Mouse (Mus musculus) naive thymus-derived CD4-positive, alpha-beta T cell, adult 2 months (primary cell): ENCODE results near the gene Cog5.

ENCODE experiments used
- DNase-seq: peaks from one replicate; pipeline ENCODE4 v3.0.0-alpha.2; 2011; ENCODE audit warnings: low read depth

Gene Cog5

DNA sequence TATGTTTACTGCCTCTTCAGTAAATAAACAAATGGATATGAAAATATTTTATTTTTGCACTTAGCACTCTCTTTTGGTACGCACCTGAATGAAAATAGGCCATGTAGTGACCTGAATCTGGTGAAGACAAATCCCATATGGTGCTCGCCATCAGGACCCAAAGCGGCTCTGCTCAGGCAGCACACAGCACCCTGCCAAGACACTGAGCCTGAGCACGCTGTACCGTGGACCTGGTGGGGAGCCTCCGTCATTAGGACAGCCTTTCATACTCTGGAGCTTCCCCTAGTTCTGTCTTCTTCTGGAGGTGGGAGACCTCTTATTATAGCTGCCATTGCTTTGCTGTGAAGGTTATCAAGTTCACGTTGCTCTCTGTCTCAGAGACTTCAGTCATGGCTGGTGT is 238.1 kb downstream of the Cog5 start:
- DNase-seq = no peak

DNA sequence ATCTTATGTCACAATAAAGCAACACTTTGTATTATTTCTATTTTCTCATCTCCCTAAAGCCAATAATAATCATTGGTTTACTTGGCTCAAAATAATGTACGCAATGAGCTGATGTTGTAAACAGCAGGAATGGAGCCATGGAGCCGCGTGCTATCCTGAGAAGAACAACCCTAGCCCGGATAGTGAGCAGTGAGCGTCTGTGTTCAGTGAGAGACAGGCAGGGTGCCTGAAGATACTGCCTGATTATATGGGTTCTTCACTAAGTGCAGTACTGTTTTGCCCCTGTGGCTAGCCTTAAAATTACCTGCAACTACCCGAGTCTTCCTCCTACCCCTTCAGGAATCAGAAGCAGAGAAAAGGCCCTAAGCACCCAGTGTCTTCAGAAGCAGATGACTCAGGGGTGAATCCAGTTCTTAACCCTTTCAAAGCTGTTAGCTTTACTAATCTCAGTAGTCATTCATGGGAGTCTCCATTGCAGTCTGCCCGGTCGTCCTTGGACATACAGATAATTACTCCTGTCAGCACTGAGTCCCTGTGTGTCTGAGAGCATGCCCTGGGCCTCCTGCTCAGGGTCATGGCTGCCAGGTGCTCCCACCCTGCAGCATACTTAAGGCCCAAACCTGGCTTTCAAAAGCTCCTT is 240.5 kb downstream of the Cog5 start:
- no peak for DNase-seq

DNA sequence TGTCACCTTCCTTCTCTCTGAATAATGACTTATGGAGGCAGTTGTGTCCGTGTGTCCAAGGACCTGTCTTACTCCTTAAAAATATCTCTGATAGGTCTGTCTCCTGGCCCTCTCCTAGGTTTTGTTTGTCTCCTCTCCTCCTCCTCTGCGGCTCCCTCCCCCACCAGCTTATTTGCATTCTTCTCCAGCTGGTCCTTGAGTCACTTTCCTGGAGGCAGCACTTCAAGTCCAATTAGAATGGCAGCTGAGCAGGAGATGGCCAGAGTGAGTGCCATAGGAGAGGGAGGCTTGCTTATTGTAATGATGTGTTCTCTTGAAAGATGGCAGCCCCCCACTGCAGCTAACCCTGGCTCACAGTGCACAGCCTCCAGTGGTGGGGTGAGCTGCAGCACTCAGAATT is 241.2 kb downstream of the Cog5 start:
- DNase-seq = no peak

DNA sequence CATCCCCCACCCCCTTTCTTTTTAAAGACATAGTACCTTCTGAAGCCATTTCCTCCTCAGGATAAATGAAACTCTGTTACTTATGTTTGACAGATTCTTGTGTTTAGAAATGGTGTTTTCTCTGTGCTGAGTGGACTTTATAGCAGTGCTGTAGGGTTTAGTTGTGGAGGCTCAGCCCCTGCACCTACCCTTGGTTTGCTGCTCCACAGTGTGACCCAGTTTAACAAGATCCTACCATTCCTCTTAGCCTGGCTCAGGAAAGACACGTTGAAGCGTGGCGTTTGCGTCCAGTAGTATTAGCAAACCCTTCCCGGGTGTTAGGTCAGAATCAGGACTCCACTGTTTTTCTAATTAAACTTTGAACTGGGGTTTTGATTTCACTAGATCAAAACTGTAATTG is 241.6 kb downstream of the Cog5 start:
- DNase-seq = no peak

DNA sequence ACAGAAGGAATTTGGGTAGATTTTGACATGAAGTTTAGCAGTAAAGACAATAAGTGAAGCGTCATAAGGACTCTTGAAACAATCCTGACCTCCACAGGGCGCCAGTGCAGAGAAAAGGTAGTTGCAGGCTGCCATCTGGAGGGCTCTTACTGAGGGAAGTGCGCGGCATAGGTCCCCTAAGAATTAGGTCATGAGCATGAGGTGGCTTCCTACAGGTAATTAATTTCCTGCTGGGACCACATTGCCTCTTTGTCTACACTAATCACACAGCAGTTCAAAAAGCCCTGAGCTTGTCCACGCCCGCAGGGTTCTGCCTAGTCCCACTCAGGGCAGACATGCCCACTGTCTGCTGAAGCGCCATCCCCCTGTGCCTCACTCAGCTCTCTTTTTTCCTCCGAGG is 242.3 kb downstream of the Cog5 start:
- DNase-seq = no peak

DNA sequence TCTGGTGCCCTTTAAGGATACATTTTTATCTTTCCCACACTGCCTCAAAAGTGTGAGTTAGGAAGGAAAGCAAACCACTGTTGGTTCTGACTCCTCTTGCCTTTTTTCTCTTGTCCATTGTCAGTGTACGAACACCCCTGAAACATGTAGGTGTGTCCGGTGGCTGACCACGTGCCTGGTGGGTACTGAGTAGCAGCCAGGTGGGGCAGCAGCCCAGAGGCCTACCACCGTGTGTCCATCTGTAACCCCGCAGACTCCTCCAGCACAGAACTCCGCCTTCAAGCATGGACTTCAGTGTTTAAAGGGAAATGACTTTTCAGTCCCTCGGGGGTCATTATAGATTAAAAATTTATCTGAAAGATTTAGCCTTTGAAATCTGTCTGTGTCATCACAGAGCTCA is 242.8 kb downstream of the Cog5 start:
- no peak for DNase-seq

DNA sequence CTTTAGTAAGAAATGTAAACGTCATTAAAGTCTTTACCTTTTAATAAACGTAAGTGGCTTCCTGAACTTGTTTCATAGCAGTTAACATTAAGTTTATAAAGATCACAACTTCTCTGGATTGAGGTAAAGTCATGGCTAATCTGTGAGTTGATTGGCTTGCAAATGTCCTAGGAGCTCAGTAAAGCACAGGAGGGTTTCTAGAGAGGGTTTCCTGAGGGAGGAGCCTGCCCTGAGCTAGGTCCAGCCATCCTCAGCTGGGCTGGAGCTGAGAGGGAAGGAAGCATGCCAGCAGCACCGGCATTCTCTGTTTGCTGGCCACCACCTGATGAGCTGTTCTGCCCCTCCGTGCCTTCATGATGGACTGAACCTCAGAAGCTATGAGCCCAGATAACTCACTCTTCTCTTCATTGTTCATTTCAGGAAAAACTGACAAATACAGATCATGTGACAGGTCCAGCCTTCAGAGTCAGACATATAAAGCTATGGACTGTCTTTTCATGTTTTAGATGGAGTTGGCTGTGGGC is 245.8 kb downstream of the Cog5 start:
- no peak for DNase-seq

DNA sequence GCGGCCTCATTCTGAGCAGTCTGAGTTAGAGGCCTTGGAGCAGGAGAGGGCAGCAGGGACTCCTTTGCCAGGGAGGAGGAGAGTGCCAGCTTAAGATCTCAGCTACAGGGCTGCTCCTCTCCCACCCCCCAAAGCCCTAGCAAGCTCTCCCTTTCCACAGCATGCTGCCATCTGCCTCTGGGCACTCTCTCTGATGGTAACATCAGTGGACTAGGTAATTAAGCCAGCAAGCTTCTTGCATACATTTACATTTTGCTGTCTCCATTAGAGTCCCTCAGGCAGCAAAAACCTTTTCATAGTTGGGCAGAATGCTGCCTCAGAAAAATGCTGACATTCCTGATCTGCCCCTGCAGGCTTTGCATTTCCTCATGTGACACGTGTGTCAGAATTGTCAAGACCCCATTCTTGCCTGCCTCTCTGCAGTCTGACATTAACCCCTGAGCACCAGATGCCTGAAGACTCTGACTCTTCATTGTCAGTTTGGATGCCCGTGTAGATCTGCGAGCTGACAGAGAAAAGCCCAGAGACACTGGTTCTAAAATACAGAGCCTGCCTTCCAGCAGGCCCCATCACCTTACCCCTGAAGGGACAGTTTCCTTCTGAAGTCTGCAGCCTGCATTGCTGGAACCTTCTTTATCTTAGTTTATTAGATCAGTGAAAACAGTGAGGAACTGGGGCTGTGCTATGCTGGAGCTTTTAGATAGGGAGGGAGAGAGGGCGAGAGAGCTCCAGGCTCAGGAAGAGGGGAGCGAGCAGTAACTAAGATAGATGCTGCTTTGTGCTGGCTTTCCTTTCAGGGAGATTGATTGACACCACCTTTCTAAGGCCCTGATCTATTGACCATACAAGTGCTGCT is 251.3 kb downstream of the Cog5 start:
- DNase-seq = no peak

DNA sequence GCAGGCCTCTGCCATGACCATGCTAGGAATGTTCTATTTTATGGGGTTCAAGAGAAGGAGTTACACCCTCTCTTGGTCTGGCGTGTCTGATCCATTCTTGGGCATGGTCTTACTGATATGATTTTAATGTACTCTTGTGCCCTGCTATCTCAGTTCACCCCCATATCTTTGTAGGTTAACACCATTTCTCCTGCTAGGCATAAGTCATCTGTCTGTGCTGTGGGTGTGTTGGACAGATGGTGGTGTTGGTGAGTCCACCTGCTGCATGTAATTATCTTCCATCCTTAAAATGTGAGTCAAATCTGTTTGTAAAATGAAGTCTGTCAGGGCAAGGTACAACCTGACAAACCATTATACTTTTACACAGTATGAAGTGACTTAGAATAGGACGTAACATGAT is 252.8 kb downstream of the Cog5 start:
- no peak for DNase-seq

DNA sequence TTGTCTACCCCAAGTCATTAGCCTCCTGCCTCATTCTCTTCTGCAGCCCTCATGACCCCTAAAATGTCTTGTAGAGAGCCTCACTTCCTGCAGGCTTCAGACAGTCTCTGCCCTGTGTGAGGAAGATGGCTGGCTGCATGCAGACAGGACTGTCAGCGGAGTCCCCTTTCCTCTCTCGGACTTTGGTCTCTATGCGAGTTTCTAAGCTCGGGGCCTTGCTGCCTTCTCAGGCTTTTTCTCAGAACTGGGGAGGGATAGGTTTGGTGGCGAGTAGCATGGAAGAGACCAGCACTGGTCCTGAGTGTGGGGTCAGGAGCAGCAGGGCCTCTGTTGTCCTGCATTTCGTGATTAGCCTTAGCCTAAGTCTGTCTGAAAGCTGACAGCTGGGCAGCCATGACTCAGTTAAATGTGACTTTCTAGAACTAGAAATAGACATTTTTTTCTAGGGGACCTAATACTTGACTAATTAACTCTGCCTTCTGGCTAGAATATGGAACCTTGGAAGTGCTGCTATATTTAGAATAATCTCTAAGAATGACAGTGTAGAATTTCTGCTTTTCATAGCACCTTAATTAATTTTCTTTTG is 258.4 kb downstream of the Cog5 start:
- no peak for DNase-seq

DNA sequence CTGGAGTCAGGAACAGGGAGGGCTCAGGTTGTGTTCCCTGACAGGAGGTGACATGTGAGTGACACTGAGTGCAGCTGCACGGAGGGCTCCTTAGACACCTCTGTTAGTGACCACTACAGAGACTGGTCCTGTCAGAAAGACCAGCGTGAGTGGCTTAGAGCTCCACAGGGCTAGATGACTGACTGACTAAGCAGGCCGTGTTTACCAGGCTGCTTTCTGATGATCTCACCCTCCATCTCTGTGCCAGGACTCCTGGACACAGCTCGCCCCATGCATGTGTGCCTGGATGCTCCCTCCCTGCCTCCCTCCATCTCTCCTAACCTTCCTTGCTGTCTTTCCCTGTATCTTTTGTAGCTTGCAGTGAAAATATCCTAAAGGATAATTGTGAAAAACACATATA is 258.9 kb downstream of the Cog5 start:
- no peak for DNase-seq

DNA sequence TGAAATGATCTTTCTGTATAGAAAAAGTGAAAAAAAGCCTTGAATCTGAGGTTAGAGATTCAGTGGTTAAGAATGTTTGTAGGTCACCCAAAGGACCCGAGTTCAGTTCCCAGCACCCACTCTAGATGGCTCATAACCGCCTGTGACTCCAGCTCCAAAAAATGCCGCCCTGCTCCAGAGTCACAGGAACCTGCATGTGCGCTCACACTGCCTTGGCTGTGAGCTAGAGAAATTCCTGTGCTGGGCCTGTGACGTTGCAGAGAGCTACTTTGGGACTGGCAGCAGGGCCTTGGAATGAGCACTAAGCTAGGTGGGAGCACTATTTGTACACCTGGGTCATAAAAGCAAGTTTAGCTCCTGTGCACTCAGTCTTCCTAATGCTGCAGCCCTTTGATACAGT is 262.0 kb downstream of the Cog5 start:
- no peak for DNase-seq

DNA sequence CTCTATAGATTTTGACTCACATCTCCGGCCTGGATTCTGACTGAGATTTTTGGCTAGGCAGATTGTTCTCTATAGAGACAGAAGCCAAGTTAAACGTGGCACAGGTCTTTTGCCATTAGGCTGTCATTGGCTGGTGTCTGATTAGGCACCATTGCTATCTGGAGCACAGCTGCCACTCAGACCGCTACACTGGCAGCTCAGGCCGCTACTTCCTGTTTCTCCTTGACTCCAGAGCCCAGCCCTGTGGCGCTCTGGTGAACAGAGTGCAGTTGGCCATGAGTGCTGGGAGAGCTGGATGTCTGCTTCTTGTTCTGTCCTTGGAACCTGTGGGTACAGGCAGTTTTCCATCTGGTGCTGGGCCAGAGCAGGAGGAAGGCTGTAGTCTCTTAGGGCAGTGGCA is 262.6 kb downstream of the Cog5 start:
- no peak for DNase-seq

DNA sequence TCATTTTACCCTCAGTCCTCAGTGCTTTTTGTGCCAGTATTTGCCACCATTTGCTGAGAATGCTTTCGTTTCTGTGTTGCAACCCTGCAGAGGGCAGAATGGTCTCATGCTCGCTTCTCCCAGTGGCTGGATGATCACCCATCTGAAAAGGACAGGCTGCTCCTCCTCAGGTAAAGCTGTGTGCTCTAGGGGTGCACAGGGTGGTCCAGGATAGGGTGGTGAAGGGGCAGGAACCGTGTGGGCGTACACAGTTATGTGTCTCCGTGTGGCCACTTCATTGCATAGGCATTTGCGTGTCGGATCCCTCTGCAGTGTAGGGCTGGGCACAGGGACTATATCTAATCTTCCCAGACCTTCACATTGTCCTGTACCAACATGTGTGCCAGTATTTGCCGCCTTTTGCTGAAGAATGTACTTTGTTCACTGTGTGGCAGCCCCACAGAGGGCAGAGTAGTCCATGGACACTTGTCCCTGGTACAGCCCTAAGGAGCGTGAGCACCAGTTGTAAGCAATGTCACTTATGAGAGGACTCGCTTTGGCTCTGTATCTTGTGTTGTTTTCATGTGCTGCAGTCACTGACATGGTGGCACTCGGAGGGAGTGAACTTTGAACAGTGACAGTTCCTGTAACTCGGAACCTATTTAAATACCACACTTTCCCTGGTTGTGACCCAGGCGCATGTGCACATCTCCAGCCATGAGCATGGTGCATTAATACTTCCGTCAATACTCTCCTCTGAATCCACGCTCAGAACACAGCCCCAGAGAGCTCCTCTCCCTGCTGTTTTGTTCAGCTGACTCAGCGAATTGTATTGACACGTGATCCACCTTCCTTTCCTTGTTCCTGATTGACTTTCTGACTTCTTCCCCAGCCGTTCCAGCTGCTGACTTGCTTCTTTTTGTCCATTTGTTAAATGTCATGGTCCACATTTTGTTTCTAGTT is 266.1 kb downstream of the Cog5 start:
- no peak for DNase-seq

DNA sequence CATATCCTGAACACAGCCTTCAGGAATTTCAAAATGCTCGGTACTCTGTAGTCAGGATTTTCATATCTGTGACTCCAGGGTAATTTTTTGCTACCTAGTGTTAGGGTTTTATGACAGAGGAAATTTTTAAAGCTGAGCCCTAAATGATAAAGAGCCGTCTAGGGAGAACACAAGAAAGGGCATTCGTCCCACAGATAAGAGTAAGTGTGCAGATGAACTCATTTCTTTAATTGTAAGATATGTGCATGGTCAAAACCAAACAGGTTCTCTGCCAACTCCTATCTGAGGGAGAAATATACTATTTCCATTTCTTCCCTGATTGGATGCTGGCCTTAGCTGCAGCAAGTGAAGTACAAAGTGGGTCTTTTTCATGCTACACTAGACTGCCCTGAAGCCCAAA is 269.5 kb downstream of the Cog5 start:
- no peak for DNase-seq

DNA sequence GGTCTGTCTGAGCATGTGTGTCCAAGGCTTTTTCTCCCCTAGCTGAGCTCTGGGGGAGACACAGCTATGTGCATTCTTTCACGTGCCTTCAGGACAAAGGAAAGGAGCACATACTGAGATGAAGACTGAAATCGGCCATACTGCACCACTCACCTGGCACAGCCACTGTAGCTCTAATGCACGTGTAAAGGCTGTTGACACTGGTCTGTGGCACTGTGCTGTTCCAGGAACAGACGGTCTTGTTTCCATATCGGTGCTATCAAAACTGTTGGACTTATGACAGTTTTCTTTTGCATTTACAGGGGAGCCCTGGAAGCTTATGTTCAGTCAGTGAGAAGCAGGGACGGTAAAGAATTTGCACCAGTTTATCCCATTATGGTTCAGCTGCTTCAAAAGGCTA is 270.7 kb downstream of the Cog5 start:
- DNase-seq = no peak

DNA sequence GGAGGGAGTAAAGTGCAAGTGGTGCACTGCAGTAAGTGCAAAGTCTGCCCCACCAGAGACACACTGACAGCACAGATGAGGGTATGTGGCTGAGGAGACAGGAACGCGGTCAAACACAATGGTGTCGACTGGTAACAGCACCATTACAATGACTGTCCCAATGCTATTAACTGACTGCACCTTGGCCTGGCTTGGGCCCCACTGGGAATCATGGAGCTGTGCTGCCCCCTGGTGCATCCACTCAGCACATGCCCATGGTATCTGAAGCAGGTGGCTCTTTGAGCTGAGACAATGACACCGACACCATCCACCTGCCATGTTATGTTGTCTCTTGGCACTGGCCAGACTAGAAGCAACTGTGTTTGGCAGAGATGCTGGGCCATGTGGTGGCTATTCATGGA is 272.0 kb downstream of the Cog5 start:
- DNase-seq = peak; percentile 34

DNA sequence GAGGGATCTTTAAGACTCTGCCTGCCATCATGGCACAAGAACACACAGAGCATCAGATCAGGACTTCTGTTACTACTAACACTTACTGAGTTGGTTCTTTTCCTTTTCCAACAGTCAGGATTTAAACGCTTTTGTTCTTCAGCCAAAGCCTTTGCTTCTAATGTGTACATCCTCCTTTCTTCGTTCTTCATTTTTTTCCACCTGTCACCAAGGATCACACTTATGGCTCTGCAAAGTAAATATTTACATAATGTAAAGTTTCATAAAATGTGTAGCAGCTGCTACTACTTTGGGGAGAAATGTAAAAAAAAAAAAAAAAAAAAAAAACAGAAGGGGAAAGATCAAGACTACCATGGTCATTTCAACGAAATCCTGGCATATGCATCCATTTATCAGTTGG is 273.8 kb downstream of the Cog5 start:
- DNase-seq = no peak

DNA sequence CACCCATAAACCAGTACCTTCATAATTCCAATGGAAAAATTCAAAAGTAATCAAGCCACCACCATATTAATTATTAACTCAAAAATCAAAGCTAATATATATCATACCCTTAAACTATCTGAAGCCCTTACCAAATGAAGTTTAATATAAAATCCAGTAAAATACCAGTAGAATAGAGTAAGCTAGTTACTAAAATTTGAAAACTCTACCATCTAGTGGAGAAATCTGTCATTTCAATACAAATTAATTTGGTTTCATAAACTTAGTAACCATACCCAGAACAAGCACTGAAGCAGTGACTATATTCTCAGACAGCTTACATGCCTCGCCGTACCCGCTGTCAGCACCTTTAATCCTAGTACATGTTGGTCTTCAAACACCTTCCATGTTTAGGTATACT is 277.1 kb downstream of the Cog5 start:
- no peak for DNase-seq

DNA sequence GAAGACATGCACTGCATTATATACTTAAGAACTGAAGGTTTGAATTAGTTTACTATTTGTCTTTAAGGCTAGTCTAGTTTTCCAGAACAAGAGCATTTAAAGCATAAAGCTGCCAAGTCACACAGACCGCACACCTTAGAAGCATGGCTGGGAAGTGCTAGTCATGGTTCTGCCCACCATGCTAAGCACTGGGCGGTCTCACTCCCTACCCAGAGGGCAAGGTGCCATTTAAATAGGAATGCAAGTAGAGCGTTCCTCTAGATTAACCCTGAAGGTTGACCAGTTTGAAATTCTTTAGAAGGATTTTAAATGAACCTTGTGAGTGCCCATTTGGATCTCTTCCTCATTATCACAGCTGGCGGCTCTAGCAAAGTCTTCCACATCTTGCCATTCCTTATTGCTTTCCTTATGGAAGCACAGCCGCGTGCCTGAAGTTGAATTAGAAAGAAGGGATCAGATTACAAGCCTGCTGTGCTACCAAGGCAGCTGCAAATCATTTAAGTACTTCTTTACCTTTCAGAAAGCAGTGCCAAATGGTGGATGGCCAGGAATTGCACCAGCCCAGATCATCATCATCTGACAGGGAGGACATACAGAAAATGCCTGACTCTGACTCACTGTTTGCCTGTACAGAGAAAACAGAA is 282.1 kb downstream of the Cog5 start:
- DNase-seq = no peak

DNA sequence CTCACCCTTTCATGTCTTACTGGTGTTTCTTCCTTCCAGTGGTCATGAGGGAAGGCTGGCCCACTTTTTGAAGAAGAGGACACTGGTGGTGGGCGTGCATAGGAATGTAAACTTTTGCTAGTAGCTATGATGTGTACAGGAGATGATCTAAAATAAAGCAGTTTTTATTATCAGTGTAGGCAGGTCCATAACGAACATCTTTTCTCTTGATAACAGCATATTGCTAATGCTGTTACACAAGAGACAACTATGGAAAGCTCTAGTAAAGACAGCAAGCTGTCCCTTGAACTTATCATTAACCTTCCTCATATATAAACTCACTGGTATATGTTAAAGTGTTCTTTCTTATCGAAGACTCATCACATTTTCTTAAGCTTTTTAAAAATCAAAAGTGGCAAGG is 282.9 kb downstream of the Cog5 start:
- DNase-seq = no peak
